Comparison of ENCODE assay signal across 7 mouse cellular contexts in the genomic region with DNA sequence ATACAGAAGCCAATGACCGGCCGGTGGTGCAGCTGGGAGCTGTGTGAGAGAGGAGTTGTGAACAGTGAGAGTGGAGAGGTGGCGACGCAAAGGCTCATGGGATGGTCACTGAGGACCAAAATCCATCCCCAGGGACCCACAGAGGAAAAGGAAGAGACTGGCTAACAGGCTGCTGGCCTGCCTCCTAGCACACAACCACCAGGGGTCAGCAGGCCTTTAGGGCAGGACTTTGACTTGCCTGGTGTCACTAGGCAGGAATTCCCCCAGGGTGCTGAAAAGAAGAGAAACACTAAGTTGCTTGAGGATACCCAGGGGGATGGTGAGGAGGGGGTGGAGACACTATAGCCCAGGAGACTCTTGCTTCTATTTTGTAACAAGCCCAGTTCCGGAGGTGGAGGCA. TPM values are rescaled to one million over a fixed set of nuclear protein-coding genes. Genes with fewer than 3 reads are reported as not detected.
A peak's percentile ranks its signal among the peaks of the same experiment; 100 is the strongest.
DNase-seq lines count a peak whose midpoint lies in the region; TF ChIP-seq lines count a peak whose summit lies in the region.

No protein-coding gene starts in this region.

- H3K27ac ChIP-seq in embryonic fibroblast, embryonic 13.5 days (ENCODE audit: insufficient read depth, low read length): no peak overlapping the region

- no peak overlapping the region for H3K4me3 ChIP-seq in embryonic fibroblast, embryonic 13.5 days (ENCODE audit: insufficient read depth, low read length)
- H3K4me3 ChIP-seq in myocyte: no peak overlapping the region

- no peaks in the 10 kb centered on the region for H3K27me3 ChIP-seq in myocyte (ENCODE audit: control insufficient read depth, insufficient read depth, insufficient read length)

- H3ac ChIP-seq in myocyte (ENCODE audit: control insufficient read depth, insufficient read length): no peak overlapping the region

- peaks cover 23% of the 10 kb centered on the region for H3K36me3 ChIP-seq in myocyte (ENCODE audit: control insufficient read depth, insufficient read depth)

- DNase-seq in left cerebral cortex, postnatal 4 days: peak; percentile 53
- DNase-seq in left cerebral cortex, adult 9 months (ENCODE audit: low spot score in 2 of 2): no peak
- peak; percentile 61 for DNase-seq in R1 (ENCODE audit: low read depth, low spot score)
- peak; percentile 64 to 74 for DNase-seq in kidney, postnatal 25 days
- no peak for DNase-seq in urinary bladder, postnatal 10 days (ENCODE audit: low spot score)

- no peak for TF ChIP-seq POLR2A in embryonic fibroblast, embryonic 13.5 days (IDR thresholded peaks at IDR 0.05; ENCODE audit: low read depth, low read length)
- TF ChIP-seq POLR2A in myocyte (IDR thresholded peaks at IDR 0.05; ENCODE audit: insufficient read length, low read depth): no peak

- no peak overlapping the region for H3K4me2 ChIP-seq in myocyte (ENCODE audit: low read depth)

- intact Hi-C loops in left cerebral cortex, postnatal 4 days (cut with DNase I): no loop called here

- no peaks in the 10 kb centered on the region for H3K79me2 ChIP-seq in myocyte (ENCODE audit: control insufficient read depth, insufficient read depth)

- no peaks in the 10 kb centered on the region for H3K4me1 ChIP-seq in embryonic fibroblast, embryonic 13.5 days (ENCODE audit: control insufficient read depth, insufficient read depth, low read length)

- TF ChIP-seq CTCF in embryonic fibroblast, embryonic 13.5 days (IDR thresholded peaks at IDR 0.05; ENCODE audit: borderline replicate concordance, insufficient read depth, low read length): peak; percentile 60; the same call in 1 of the 2 replicates

TF ChIP-seq in myocyte, 11 proteins besides CTCF, POLR2A, EP300 and RAD21:
- TF ChIP-seq POLR2AphosphoS2 (IDR thresholded peaks at IDR 0.05; ENCODE audit: insufficient read length, low read depth) (peak; percentile 80), MYOG (IDR thresholded peaks at IDR 0.05; ENCODE audit: control insufficient read depth in 1 of 3, insufficient read depth in 1 of 3, insufficient read length in 2 of 3, low read depth in 2 of 3) (no peak), TCF12 (IDR thresholded peaks at IDR 0.05; ENCODE audit: insufficient read depth, poor library complexity, severe bottlenecking) (no peak)
TF ChIP-seq in myocyte: peak in this region for 1.

RNA-seq across cellular contexts. Expression of gene Snx22, which starts 2.0 kb away (rescaled TPM):
- 1 to 10 TPM; 5.9 to 7.3 TPM for total RNA-seq in left cerebral cortex, postnatal 4 days (2021)
- polyA plus RNA-seq in embryonic fibroblast, embryonic 13.5 days (2011; ENCODE audit: insufficient read length, low read depth, missing spikeins): 0.25 and 0.33 TPM in 2 replicates
- polyA plus RNA-seq in myocyte (2012; fragmentation: generic; extraction: Trizol): 1.8 TPM

RNA-seq across cellular contexts. Expression of gene Ppib, which starts 7.5 kb away (rescaled TPM):
- total RNA-seq in left cerebral cortex, postnatal 4 days (2021): 100 to 1,000 TPM; 233 to 249 TPM
- polyA plus RNA-seq in embryonic fibroblast, embryonic 13.5 days (2011; ENCODE audit: insufficient read length, low read depth, missing spikeins): 484 and 532 TPM in 2 replicates
- 651 TPM for polyA plus RNA-seq in myocyte (2012; fragmentation: generic; extraction: Trizol)

RNA-seq across cellular contexts. Expression of gene Snx1, which starts 58.8 kb away (rescaled TPM):
- total RNA-seq in left cerebral cortex, postnatal 4 days (2021): 10 to 100 TPM; 48.9 to 50.0 TPM
- 58.6 and 70.5 TPM in 2 replicates for polyA plus RNA-seq in embryonic fibroblast, embryonic 13.5 days (2011; ENCODE audit: insufficient read length, low read depth, missing spikeins)
- 82.9 TPM for polyA plus RNA-seq in myocyte (2012; fragmentation: generic; extraction: Trizol)

RNA-seq across cellular contexts. Expression of gene Ciao2a, which starts 58.9 kb away (rescaled TPM):
- total RNA-seq in left cerebral cortex, postnatal 4 days (2021): 10 to 100 TPM; 23.7 to 27.9 TPM
- 46.9 and 48.2 TPM in 2 replicates for polyA plus RNA-seq in embryonic fibroblast, embryonic 13.5 days (2011; ENCODE audit: insufficient read length, low read depth, missing spikeins)
- polyA plus RNA-seq in myocyte (2012; fragmentation: generic; extraction: Trizol): 42.4 TPM

Comparison
In these comparisons a context has a peak if more than half of its experiments do, and no peak if none do; other contexts are left out.
1. DNase-seq: peak in left cerebral cortex, postnatal 4 days (single experiment), R1 (single experiment) and kidney, postnatal 25 days (2 of 2); none in left cerebral cortex, adult 9 months (0 of 2) and urinary bladder, postnatal 10 days (single experiment).